Mouse (Mus musculus): Measurements from ENCODE around the gene Ttyh1. TPM values are rescaled to one million over a fixed set of nuclear protein-coding genes. Genes with fewer than 3 reads are reported as not detected.
A peak's percentile ranks its signal among the peaks of the same experiment; 100 is the strongest.

Gene Ttyh1
- total RNA-seq (2021), result 100 to 1,000 TPM; 625 to 681 TPM

- peak; percentile 75 to 82 for DNase-seq (ENCODE audit: extremely low spot score in 1 of 2, low spot score in 1 of 2)
Observed at GRCm38 (mm10) chr7:4119344-4119902, at the start of gene Ttyh1. Ttyh1 (plus strand) TSS chr7:4119408.

DNA sequence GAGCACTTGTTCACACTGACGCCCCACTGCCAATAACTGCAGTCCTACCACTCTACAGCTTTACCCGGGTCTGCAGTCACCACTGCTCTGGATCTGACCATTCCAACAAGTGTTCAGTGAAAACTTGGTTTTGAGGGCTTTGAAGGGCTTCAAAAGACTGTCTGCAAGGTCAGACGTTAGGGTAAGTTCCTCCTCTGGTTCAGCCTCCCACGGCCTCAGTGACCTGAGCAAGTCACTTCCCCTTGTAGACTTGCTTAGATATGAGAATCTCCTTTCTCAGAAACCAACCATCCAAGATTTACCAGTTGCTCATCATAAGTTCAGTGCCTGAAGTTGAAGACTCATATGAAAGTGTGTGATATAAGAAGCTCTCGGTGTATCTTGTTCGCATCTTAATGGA lies 48.1 kb upstream of the Ttyh1 start:
- no peak for DNase-seq (ENCODE audit: extremely low spot score in 1 of 2, low spot score in 1 of 2)

- DNase-seq (ENCODE audit: extremely low spot score in 1 of 2, low spot score in 1 of 2), result no peak
Observed at GRCm38 (mm10) chr7:4073144-4073543, 46.1 kb upstream of the Ttyh1 start.

GRCm38 (mm10) chr7:4079511-4079910 lies 39.7 kb upstream of the Ttyh1 start:
- DNase-seq (ENCODE audit: extremely low spot score in 1 of 2, low spot score in 1 of 2), result no peak

- DNase-seq (ENCODE audit: extremely low spot score in 1 of 2, low spot score in 1 of 2), result no peak
Observed at GRCm38 (mm10) chr7:4080552-4080951, 38.7 kb upstream of the Ttyh1 start.

GRCm38 (mm10) chr7:4081706-4082105 lies 37.5 kb upstream of the Ttyh1 start:
- DNase-seq (ENCODE audit: extremely low spot score in 1 of 2, low spot score in 1 of 2), result no peak

DNA sequence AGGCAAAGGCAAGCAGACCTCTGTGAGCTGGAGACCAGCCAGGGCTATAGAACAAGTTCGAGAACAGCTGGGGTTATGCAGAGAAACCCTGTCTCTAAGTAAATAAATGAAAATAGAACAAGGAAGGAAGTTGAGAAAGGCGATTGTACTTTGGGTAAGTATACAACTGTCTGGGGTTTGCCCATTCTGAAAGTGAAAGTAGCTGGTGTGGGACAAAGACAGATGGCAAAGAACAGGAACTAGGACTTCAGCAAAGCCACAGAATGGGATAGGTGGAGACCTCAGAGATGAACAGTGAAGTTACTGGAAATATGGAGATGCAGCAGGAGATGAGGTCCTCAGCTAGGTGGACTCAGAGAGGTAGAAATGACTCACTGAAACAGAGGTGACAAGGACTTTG lies 36.4 kb upstream of the Ttyh1 start:
- no peak for DNase-seq (ENCODE audit: extremely low spot score in 1 of 2, low spot score in 1 of 2)

DNA sequence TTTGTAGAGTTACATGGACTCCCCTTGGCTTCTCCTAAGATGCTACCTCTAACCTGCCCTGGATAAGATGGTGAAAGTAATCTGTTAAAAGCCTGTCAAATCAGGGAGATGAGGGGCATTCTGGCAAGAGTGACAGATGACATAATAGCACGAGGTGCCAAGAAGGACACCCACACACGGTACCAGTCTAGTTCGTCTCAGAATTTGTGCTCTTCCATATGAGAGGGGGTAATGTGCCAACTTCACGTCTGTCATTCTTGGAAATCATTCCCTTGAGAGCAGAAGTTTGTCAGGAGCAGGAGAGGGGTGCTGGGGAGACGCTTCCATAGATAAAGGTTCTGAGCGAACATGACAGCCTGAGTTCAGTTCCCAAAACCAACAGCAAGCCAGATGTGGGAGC lies 35.0 kb upstream of the Ttyh1 start:
- peak in 1 of 2 experiments; percentile 27 for DNase-seq (ENCODE audit: extremely low spot score in 1 of 2, low spot score in 1 of 2)

DNA sequence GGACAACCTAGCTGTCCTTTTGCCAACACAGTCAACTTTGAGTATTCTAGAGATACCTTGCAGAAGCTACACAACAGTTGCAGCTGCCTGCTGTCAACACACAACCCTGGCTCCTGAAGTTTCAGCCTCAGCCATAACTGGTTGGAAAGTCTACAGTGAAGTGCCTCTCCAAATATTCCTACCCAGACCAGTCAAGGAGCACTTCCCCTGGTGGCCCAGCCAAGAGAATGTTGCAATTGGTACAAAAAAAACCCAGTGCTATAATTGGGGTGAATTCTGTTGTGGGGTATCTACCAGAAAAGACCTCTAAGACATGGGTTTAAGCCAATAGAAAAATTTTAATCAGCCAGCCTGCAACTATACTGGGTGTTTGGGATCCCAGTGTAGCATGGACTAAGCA lies 33.6 kb upstream of the Ttyh1 start:
- no peak for DNase-seq (ENCODE audit: extremely low spot score in 1 of 2, low spot score in 1 of 2)

DNA sequence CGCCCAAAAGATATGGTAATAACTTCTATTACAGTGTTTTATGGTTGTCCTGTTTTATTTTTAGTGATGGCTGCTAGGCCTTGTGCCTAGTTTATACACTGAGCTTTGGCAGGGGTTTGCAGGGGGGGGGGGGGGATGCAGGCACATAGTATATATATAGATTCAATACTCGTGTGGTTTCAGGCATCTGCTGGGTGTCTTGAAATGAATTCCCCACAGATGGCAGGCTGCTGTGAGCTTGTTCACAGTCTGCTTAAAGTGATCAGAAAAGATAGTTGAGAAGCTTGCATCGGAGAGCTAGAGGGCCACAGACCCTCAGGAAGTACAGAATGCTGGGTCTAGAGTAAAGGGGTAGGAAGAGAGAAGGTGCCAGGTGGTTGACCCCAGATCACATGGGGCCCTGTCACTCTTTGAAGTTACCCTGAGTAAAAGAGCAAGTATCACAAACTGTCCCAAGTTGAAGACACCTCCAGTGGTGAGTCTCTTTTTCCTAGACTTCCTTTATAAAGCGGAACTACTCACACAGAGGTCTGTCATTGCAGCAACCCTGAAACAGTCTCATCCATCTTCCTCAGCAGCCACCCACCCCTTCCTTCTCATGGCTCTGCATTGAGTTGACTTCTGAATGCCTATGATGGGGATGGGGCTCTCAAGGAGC lies 31.8 kb upstream of the Ttyh1 start:
- no peak for DNase-seq (ENCODE audit: extremely low spot score in 1 of 2, low spot score in 1 of 2)

GRCm38 (mm10) chr7:4087896-4088480 lies 31.2 kb upstream of the Ttyh1 start:
- no peak for DNase-seq (ENCODE audit: extremely low spot score in 1 of 2, low spot score in 1 of 2)

- no peak for DNase-seq (ENCODE audit: extremely low spot score in 1 of 2, low spot score in 1 of 2)
Observed at GRCm38 (mm10) chr7:4088679-4089078, 30.5 kb upstream of the Ttyh1 start.

DNA sequence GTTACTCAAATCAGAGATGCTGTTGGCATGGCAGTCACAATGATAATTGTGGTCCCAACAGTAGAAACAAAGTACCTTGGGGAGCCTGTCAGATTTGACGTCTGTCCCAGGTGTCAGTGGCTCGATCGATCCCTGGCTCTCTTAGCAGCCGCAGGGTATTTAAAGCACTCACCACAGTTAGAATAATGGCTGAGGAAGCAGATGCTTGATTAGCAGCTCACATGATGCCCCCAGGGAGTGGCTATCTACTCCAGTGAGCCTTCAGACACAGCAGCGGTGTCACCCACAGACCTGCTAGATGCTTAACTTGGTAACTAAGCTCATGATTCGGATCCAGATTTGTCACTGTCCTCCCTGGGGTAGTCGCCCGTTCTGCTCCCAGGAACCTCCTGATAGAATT lies 28.0 kb upstream of the Ttyh1 start:
- DNase-seq (ENCODE audit: extremely low spot score in 1 of 2, low spot score in 1 of 2), result no peak

- DNase-seq (ENCODE audit: extremely low spot score in 1 of 2, low spot score in 1 of 2), result no peak
Observed at GRCm38 (mm10) chr7:4098301-4098700, 20.9 kb upstream of the Ttyh1 start.

- DNase-seq (ENCODE audit: extremely low spot score in 1 of 2, low spot score in 1 of 2), result no peak
Observed at GRCm38 (mm10) chr7:4098832-4099231, 20.4 kb upstream of the Ttyh1 start.

DNA sequence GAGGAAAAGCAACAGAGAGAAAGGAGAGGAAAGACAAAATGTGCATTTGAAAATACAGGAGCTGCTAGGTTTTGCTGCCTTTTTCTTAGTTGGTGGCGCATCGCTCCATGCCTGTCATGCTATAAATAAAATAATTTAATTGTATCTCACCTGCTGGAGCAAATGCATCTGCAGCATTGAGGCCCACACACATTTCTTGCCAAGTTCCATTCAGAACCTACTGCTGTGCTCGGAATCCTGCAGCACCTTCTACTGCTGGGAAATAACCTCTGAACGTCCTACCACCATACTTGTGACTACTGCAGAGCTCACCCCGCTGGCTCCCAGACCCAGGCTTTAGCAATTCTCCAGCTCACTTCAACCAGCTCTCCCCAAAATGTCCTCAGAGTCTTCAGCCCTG lies 18.1 kb upstream of the Ttyh1 start:
- DNase-seq (ENCODE audit: extremely low spot score in 1 of 2, low spot score in 1 of 2), result no peak

GRCm38 (mm10) chr7:4103411-4103810 lies 15.8 kb upstream of the Ttyh1 start:
- DNase-seq (ENCODE audit: extremely low spot score in 1 of 2, low spot score in 1 of 2), result no peak

DNA sequence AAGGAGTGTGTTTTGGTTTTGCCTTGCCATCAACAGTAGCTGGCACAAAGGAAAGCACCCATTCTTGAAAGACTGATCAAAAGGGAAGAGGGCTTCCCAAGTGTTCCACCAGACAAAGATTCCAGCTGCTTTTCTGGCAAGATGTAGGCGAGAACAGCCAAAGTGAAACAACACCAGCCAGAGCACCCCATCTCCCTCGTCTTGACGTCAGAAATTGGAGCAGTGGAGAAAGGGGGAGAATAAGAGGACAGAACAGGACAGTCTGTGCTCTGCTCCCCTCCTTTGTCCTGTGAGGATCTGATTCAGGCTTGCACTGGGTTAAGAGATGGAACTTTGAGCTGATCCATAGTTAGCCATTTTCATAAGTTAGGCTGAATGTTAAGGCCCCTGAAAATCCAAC lies 7.4 kb upstream of the Ttyh1 start:
- no peak for DNase-seq (ENCODE audit: extremely low spot score in 1 of 2, low spot score in 1 of 2)

- DNase-seq (ENCODE audit: extremely low spot score in 1 of 2, low spot score in 1 of 2), result no peak
Observed at GRCm38 (mm10) chr7:4117050-4117814, 2.0 kb upstream of the Ttyh1 start.

- DNase-seq (ENCODE audit: extremely low spot score in 1 of 2, low spot score in 1 of 2), result no peak
Observed at GRCm38 (mm10) chr7:4119976-4120921, 1.0 kb downstream of the Ttyh1 start.
